Mouse (Mus musculus): ENCODE data around the gene Eef2k. TPM values are rescaled to one million over a fixed set of nuclear protein-coding genes. Genes with fewer than 3 reads are reported as not detected.
"Not testable (repeated sequence)": the region's sequence is repeated elsewhere in the genome, so short reads cannot be mapped to it uniquely, and the experiment has no call there.

Gene Eef2k
- polyA plus RNA-seq, 1 experiment from 2014 or later = 39.4 TPM

DNA sequence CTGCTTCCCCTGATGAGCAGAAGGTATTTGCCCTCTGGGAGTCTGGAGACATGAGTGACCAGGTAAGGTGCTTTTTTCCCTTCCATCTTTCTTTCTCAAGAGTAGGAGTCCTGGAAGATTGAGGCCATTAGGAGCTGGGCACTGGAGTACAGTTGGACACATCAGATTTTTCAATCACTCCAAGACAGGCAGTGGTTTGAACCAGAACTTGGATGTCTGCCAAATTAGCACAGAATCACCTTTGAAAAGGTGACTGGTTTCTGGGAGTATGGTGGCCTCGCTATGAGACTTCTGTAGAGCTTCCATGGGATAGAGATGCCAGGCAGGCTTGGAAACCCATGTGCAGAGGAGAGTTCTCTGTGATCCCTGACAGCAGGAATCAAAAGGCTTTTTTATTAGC lies 99.9 kb downstream of the Eef2k start:
- Histone ChIP-seq H3K27me3 (no peaks in the 10 kb centered on the region), H3K9me3 (no peaks in the 10 kb centered on the region), H3K36me3 (peaks cover 73% of the 10 kb centered on the region), H3K9ac (no peak overlapping the region), H3K4me3 (no peak overlapping the region), H3K4me1 (no peaks in the 10 kb centered on the region), H3K27ac (no peak overlapping the region), H3K4me2 (replicated peaks) (no peak overlapping the region)
- ATAC-seq (ENCODE audit: insufficient number of reproducible peaks, insufficient read depth, low FRiP score, low TSS enrichment) = no peak
- 84% methylated on average over 1 of the region's 1 CpGs for WGBS

DNA sequence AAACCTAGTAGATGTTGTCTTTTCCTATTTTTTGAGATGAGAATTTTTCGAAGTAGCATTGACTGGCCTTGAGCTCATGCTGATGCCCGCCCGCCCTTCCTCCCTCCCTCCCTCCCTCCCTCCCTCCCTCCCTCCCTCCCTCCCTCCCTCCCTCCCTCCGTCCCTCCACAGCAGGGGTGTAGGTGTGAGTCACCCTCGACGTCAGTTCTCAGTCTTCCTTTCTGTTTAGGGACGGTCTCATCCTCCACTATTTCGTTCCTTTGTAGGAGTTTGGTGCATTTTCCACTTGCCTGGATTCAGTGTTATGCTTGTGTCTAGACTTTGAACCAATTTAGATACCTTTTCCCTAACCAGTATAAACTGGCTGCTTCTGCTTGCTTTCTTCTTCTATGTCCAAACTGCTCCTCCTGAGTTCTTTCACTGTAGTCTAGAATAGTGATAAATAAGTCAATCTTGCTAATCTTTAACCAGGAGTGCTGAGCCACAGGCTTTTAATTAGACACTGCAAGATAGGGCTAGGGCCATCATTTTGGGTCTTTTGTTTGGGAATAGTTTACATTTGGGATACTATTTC lies 101.4 kb downstream of the Eef2k start:
- Histone ChIP-seq H3K27ac (no peak overlapping the region), H3K27me3 (no peaks in the 10 kb centered on the region), H3K9me3 (no peaks in the 10 kb centered on the region), H3K4me3 (no peak overlapping the region), H3K36me3 (peaks cover 64% of the 10 kb centered on the region), H3K4me1 (no peaks in the 10 kb centered on the region), H3K9ac (no peak overlapping the region), H3K4me2 (replicated peaks) (no peak overlapping the region)
- ATAC-seq (ENCODE audit: insufficient number of reproducible peaks, insufficient read depth, low FRiP score, low TSS enrichment) = no peak
- WGBS = 83% methylated on average over 5 of the region's 8 CpGs

GRCm38 (mm10) chr7:120953591-120953990 lies 111.0 kb downstream of the Eef2k start:
- H3K27me3 ChIP-seq; H3K27ac ChIP-seq; H3K4me2 ChIP-seq (replicated peaks); ATAC-seq (ENCODE audit: insufficient number of reproducible peaks, insufficient read depth, low FRiP score, low TSS enrichment); H3K9ac ChIP-seq; H3K4me3 ChIP-seq; H3K9me3 ChIP-seq; H3K4me1 ChIP-seq: not testable (repeated sequence)
- H3K36me3 ChIP-seq = peaks cover 28% of the 10 kb centered on the region
- WGBS = 88% methylated on average over 7 of the region's 7 CpGs

Other genes with a start within 250 kb of the Eef2k start
- 166 and 177 TPM in 2 replicates for gene Uqcrc2, start 207.7 kb upstream of the Eef2k start, polyA plus RNA-seq (2016; fragmentation: Nextera tagmentation; extraction: Ambion mirVana)
- gene Pdzd9, start 172.5 kb upstream of the Eef2k start, polyA plus RNA-seq (2016; fragmentation: Nextera tagmentation; extraction: Ambion mirVana) = 0.56 and 0.60 TPM in 2 replicates
- gene Mosmo, start 165.2 kb upstream of the Eef2k start, polyA plus RNA-seq (2016; fragmentation: Nextera tagmentation; extraction: Ambion mirVana) = 15.4 and 16.0 TPM in 2 replicates
- 0.15 TPM in 2 replicates for gene Vwa3a, start 103.5 kb upstream of the Eef2k start, polyA plus RNA-seq (2016; fragmentation: Nextera tagmentation; extraction: Ambion mirVana)
- gene Gm5737, start 30.5 kb upstream of the Eef2k start, polyA plus RNA-seq (2016; fragmentation: Nextera tagmentation; extraction: Ambion mirVana) = not detected in 2 replicates
- 41.2 and 42.7 TPM in 2 replicates for gene Polr3e, start 74.9 kb downstream of the Eef2k start, polyA plus RNA-seq (2016; fragmentation: Nextera tagmentation; extraction: Ambion mirVana)
- gene Cdr2, start 139.5 kb downstream of the Eef2k start, polyA plus RNA-seq (2016; fragmentation: Nextera tagmentation; extraction: Ambion mirVana) = 13.8 and 14.3 TPM in 2 replicates
- gene Mfsd13b, start 139.7 kb downstream of the Eef2k start, polyA plus RNA-seq (2016; fragmentation: Nextera tagmentation; extraction: Ambion mirVana) = 0.45 TPM in 1 of 2 replicates, not detected in the other
- 211 and 228 TPM in 2 replicates for gene Mettl9, start 191.6 kb downstream of the Eef2k start, polyA plus RNA-seq (2016; fragmentation: Nextera tagmentation; extraction: Ambion mirVana)
- gene Igsf6, start 231.7 kb downstream of the Eef2k start, polyA plus RNA-seq (2016; fragmentation: Nextera tagmentation; extraction: Ambion mirVana) = 1.1 and 1.2 TPM in 2 replicates
- gene Otoa, start 238.8 kb downstream of the Eef2k start, polyA plus RNA-seq (2016; fragmentation: Nextera tagmentation; extraction: Ambion mirVana) = 0.23 and 0.38 TPM in 2 replicates

Data from embryonic facial prominence, embryonic 12.5 days (tissue).